ENCODE assay signal across 9 mouse cellular contexts in genomic region chr12:71701753-71702152, GRCm38 (mm10).
DNase-seq lines count a peak whose midpoint lies in the region; ATAC-seq and TF ChIP-seq lines count a peak whose summit lies in the region.
"Had no signal": no experiment of that assay in that cellular context is flagged by ENCODE, and none has a peak within 500 bp of the region (broad histone marks: within the 10 kb centered on the region; RNA-seq: fewer than 3 reads in every experiment).

No protein-coding gene starts in this region.

- H3K4me2 ChIP-seq in hindbrain, embryonic 12.5 days (replicated peaks) = no peak overlapping the region
- no peak overlapping the region for H3K4me2 ChIP-seq in heart, postnatal 0 days (ENCODE audit: low read depth, low read length)
- no peak overlapping the region for H3K4me2 ChIP-seq in forebrain, embryonic 12.5 days
- H3K4me2 ChIP-seq: limb, embryonic 13.5 days had no signal

- ATAC-seq in hindbrain, embryonic 12.5 days (ENCODE audit: low FRiP score) = no peak
- ATAC-seq in heart, postnatal 0 days (ENCODE audit: insufficient read depth, low read depth) = no peak
- ATAC-seq in forebrain, embryonic 12.5 days (ENCODE audit: low FRiP score) = no peak

- WGBS in hindbrain, embryonic 10.5 days = 82% methylated on average over 2 of the region's 2 CpGs
- 84% methylated on average over 2 of the region's 2 CpGs for WGBS in hindbrain, embryonic 12.5 days
- WGBS in heart, postnatal 0 days = 81% methylated on average over 2 of the region's 2 CpGs
- 70% methylated on average over 2 of the region's 2 CpGs for WGBS in forebrain, embryonic 12.5 days

- H3K36me3 ChIP-seq in hindbrain, embryonic 10.5 days = no peaks in the 10 kb centered on the region
- H3K36me3 ChIP-seq in hindbrain, embryonic 12.5 days = no peaks in the 10 kb centered on the region
- H3K36me3 ChIP-seq in heart, postnatal 0 days (replicated peaks; ENCODE audit: control insufficient read depth, insufficient read depth, low read length) = no peaks in the 10 kb centered on the region
- H3K36me3 ChIP-seq in forebrain, embryonic 12.5 days (replicated peaks) = no peaks in the 10 kb centered on the region
- H3K36me3 ChIP-seq: limb, embryonic 13.5 days had no signal

- TF ChIP-seq EP300 in heart, postnatal 0 days (IDR thresholded peaks at IDR 0.05; ENCODE audit: low read depth) = no peak

- H3K9me3 ChIP-seq in hindbrain, embryonic 10.5 days = peaks cover 7% of the 10 kb centered on the region; the same call in 1 of the 2 replicates
- peaks cover 9% of the 10 kb centered on the region; the same call in 1 of the 2 replicates for H3K9me3 ChIP-seq in hindbrain, embryonic 12.5 days (replicated peaks)
- peaks cover 8% of the 10 kb centered on the region; the same call in 1 of the 2 replicates for H3K9me3 ChIP-seq in heart, postnatal 0 days (replicated peaks; ENCODE audit: control insufficient read depth, low read length)
- H3K9me3 ChIP-seq in forebrain, embryonic 12.5 days = 0 out of 2 replicates have a peak, but pooled peaks cover 5% of the 10 kb centered on the region

- DNase-seq in hindbrain, embryonic 10.5 days (ENCODE audit: low spot score) = peak; percentile 24
- peak; percentile 38 for DNase-seq in ES-CJ7 (ENCODE audit: low read depth, low spot score)
- peak; percentile 16 for DNase-seq in cerebellum, adult 11-12 months
- DNase-seq in heart, postnatal 0 days (ENCODE audit: low spot score) = no peak
- DNase-seq in lung, postnatal 10 days = peak; percentile 37
- DNase-seq in urinary bladder, postnatal 25 days (ENCODE audit: low spot score) = no peak

- TF ChIP-seq CTCF in heart, postnatal 0 days (IDR thresholded peaks at IDR 0.05; ENCODE audit: low read depth) = peak; percentile 45

- no peaks in the 10 kb centered on the region for H3K27me3 ChIP-seq in hindbrain, embryonic 10.5 days (ENCODE audit: insufficient read depth, poor library complexity, severe bottlenecking)
- no peaks in the 10 kb centered on the region for H3K27me3 ChIP-seq in hindbrain, embryonic 12.5 days
- H3K27me3 ChIP-seq in heart, postnatal 0 days (ENCODE audit: control insufficient read depth, insufficient read depth, low read length) = no peaks in the 10 kb centered on the region
- no peaks in the 10 kb centered on the region for H3K27me3 ChIP-seq in forebrain, embryonic 12.5 days

- no peak overlapping the region for H3K4me3 ChIP-seq in hindbrain, embryonic 10.5 days
- no peak overlapping the region for H3K4me3 ChIP-seq in hindbrain, embryonic 12.5 days
- H3K4me3 ChIP-seq in heart, postnatal 0 days (ENCODE audit: low read depth, low read length) = no peak overlapping the region
- H3K4me3 ChIP-seq in forebrain, embryonic 12.5 days (replicated peaks) = no peak overlapping the region
- H3K4me3 ChIP-seq: limb, embryonic 13.5 days had no signal

- H3K27ac ChIP-seq in hindbrain, embryonic 10.5 days = no peak overlapping the region
- no peak overlapping the region for H3K27ac ChIP-seq in hindbrain, embryonic 12.5 days
- H3K27ac ChIP-seq in heart, postnatal 0 days (ENCODE audit: low read depth) = no peak overlapping the region
- no peak overlapping the region for H3K27ac ChIP-seq in forebrain, embryonic 12.5 days
- H3K27ac ChIP-seq: limb, embryonic 13.5 days had no signal

- H3K9ac ChIP-seq in hindbrain, embryonic 12.5 days = no peak overlapping the region
- no peak overlapping the region for H3K9ac ChIP-seq in heart, postnatal 0 days (replicated peaks; ENCODE audit: low read depth, low read length)
- no peak overlapping the region for H3K9ac ChIP-seq in forebrain, embryonic 12.5 days
- H3K9ac ChIP-seq: limb, embryonic 13.5 days had no signal

- no peaks in the 10 kb centered on the region for H3K4me1 ChIP-seq in hindbrain, embryonic 10.5 days (replicated peaks)
- no peaks in the 10 kb centered on the region for H3K4me1 ChIP-seq in hindbrain, embryonic 12.5 days
- H3K4me1 ChIP-seq in heart, postnatal 0 days (ENCODE audit: control insufficient read depth, insufficient read depth) = no peaks in the 10 kb centered on the region
- H3K4me1 ChIP-seq in forebrain, embryonic 12.5 days = no peaks in the 10 kb centered on the region
- H3K4me1 ChIP-seq: limb, embryonic 13.5 days had no signal

Comparison
In these comparisons a context has a peak if more than half of its experiments do, and no peak if none do; other contexts are left out.
1. DNase-seq: peak in hindbrain, embryonic 10.5 days (single experiment), ES-CJ7 (single experiment), cerebellum, adult 11-12 months (single experiment) and lung, postnatal 10 days (single experiment); none in heart, postnatal 0 days (single experiment) and urinary bladder, postnatal 25 days (single experiment).